Mouse (Mus musculus) liver, adult (tissue): ENCODE results near the gene Chrnb4.

Experiments
- GATA4 ChIP-seq: IDR thresholded peaks from 2 replicates; pipeline ENCODE4 v1.6.1; 2014; ENCODE audit warnings: mild to moderate bottlenecking, low read length; ENCODE audit not compliant: insufficient replicate concordance

Gene Chrnb4

GRCm38 (mm10) chr9:54981291-54982191, 67.0 kb downstream of the Chrnb4 start:
- TF ChIP-seq GATA4 = no peak

GRCm38 (mm10) chr9:54980674-54981073, 67.9 kb downstream of the Chrnb4 start, which contains the start of gene Chrna5:
Chrna5 (plus strand) TSS chr9:54980880.
- no peak for TF ChIP-seq GATA4
